Mouse (Mus musculus): Measurements from ENCODE around the gene Zdhhc5. TPM values are rescaled to one million over a fixed set of nuclear protein-coding genes. Genes with fewer than 3 reads are reported as not detected.
A peak's percentile ranks its signal among the peaks of the same experiment; 100 is the strongest.

The Zdhhc5 gene
- total and polyA plus RNA-seq, 2 experiments from 2014 or later = 14.6 to 38.2 TPM

- no peaks in the 10 kb centered on the region for H3K9me3 ChIP-seq (ENCODE audit: low read length)
- DNase-seq (ENCODE audit: low spot score) = no peak
- no peak overlapping the region for H3K4me2 ChIP-seq (ENCODE audit: low read depth, low read length)
- no peaks in the 10 kb centered on the region for H3K27me3 ChIP-seq (ENCODE audit: insufficient read depth, low read length)
- peaks cover 11% of the 10 kb centered on the region for H3K36me3 ChIP-seq (ENCODE audit: insufficient read depth, low read length)
- ATAC-seq = no peak
- no peak for TF ChIP-seq CTCF (IDR thresholded peaks at IDR 0.05; ENCODE audit: low read depth)
- H3K9ac ChIP-seq (replicated peaks; ENCODE audit: low read length) = no peak overlapping the region
- no peaks in the 10 kb centered on the region for H3K4me1 ChIP-seq (ENCODE audit: insufficient read depth, low read length)
- H3K27ac ChIP-seq = no peak overlapping the region
- WGBS = 87% methylated on average over 5 of the region's 5 CpGs
- no peak overlapping the region for H3K4me3 ChIP-seq (ENCODE audit: low read length)
Measured at GRCm38 (mm10) chr2:84704329-84704728, 10.7 kb downstream of the Zdhhc5 start.

- Histone ChIP-seq H3K9me3 (ENCODE audit: low read length) (no peaks in the 10 kb centered on the region), H3K4me2 (ENCODE audit: low read depth, low read length) (no peak overlapping the region), H3K27ac (no peak overlapping the region), H3K27me3 (ENCODE audit: insufficient read depth, low read length) (no peaks in the 10 kb centered on the region), H3K36me3 (ENCODE audit: insufficient read depth, low read length) (peaks cover 7% of the 10 kb centered on the region), H3K4me1 (ENCODE audit: insufficient read depth, low read length) (no peaks in the 10 kb centered on the region), H3K9ac (replicated peaks; ENCODE audit: low read length) (no peak overlapping the region), H3K4me3 (ENCODE audit: low read length) (no peak overlapping the region)
- ATAC-seq (no peak), DNase-seq (ENCODE audit: low spot score) (no peak)
- no peak for TF ChIP-seq CTCF (IDR thresholded peaks at IDR 0.05; ENCODE audit: low read depth)
- 91% methylated on average over 1 of the region's 1 CpGs for WGBS
Measured at GRCm38 (mm10) chr2:84703497-84703896, 11.5 kb downstream of the Zdhhc5 start.

- no peak for ATAC-seq
- DNase-seq (ENCODE audit: low spot score) = no peak
- Histone ChIP-seq H3K4me2 (ENCODE audit: low read depth, low read length) (no peak overlapping the region), H3K27ac (no peak overlapping the region), H3K36me3 (ENCODE audit: insufficient read depth, low read length) (peaks cover 43% of the 10 kb centered on the region), H3K9ac (replicated peaks; ENCODE audit: low read length) (no peak overlapping the region), H3K4me1 (ENCODE audit: insufficient read depth, low read length) (no peaks in the 10 kb centered on the region), H3K4me3 (ENCODE audit: low read length) (no peak overlapping the region), H3K9me3 (ENCODE audit: low read length) (no peaks in the 10 kb centered on the region), H3K27me3 (ENCODE audit: insufficient read depth, low read length) (no peaks in the 10 kb centered on the region)
- 91% methylated on average over 5 of the region's 5 CpGs for WGBS
- no peak for TF ChIP-seq CTCF (IDR thresholded peaks at IDR 0.05; ENCODE audit: low read depth)
Measured at GRCm38 (mm10) chr2:84695007-84695695, 19.8 kb downstream of the Zdhhc5 start.

- Histone ChIP-seq H3K9ac (replicated peaks; ENCODE audit: low read length) (no peak overlapping the region), H3K9me3 (ENCODE audit: low read length) (no peaks in the 10 kb centered on the region), H3K27me3 (ENCODE audit: insufficient read depth, low read length) (no peaks in the 10 kb centered on the region), H3K4me3 (ENCODE audit: low read length) (no peak overlapping the region), H3K36me3 (ENCODE audit: insufficient read depth, low read length) (peaks cover 80% of the 10 kb centered on the region), H3K27ac (no peak overlapping the region), H3K4me1 (ENCODE audit: insufficient read depth, low read length) (no peaks in the 10 kb centered on the region), H3K4me2 (ENCODE audit: low read depth, low read length) (no peak overlapping the region)
- 85% methylated on average over 12 of the region's 12 CpGs for WGBS
- TF ChIP-seq CTCF (IDR thresholded peaks at IDR 0.05; ENCODE audit: low read depth) = no peak
- no peak for DNase-seq (ENCODE audit: low spot score)
- ATAC-seq = peak; percentile 28; the same call in 1 of the 2 replicates
Measured at GRCm38 (mm10) chr2:84690050-84690449, 24.9 kb downstream of the Zdhhc5 start.

- 78% methylated on average over 2 of the region's 2 CpGs for WGBS
- Histone ChIP-seq H3K27ac (no peak overlapping the region), H3K4me2 (ENCODE audit: low read depth, low read length) (no peak overlapping the region), H3K27me3 (ENCODE audit: insufficient read depth, low read length) (no peaks in the 10 kb centered on the region), H3K9me3 (ENCODE audit: low read length) (no peaks in the 10 kb centered on the region), H3K4me1 (ENCODE audit: insufficient read depth, low read length) (no peaks in the 10 kb centered on the region), H3K36me3 (ENCODE audit: insufficient read depth, low read length) (peaks cover 69% of the 10 kb centered on the region), H3K9ac (replicated peaks; ENCODE audit: low read length) (no peak overlapping the region), H3K4me3 (ENCODE audit: low read length) (no peak overlapping the region)
- ATAC-seq (no peak), DNase-seq (ENCODE audit: low spot score) (no peak)
- no peak for TF ChIP-seq CTCF (IDR thresholded peaks at IDR 0.05; ENCODE audit: low read depth)
Measured at GRCm38 (mm10) chr2:84688080-84688844, 26.7 kb downstream of the Zdhhc5 start.

- DNase-seq (ENCODE audit: low spot score) (no peak), ATAC-seq (no peak)
- Histone ChIP-seq H3K4me3 (ENCODE audit: low read length) (no peak overlapping the region), H3K9ac (replicated peaks; ENCODE audit: low read length) (no peak overlapping the region), H3K27ac (no peak overlapping the region), H3K4me1 (ENCODE audit: insufficient read depth, low read length) (peaks cover 4% of the 10 kb centered on the region; the same call in 1 of the 2 replicates), H3K27me3 (ENCODE audit: insufficient read depth, low read length) (no peaks in the 10 kb centered on the region), H3K4me2 (ENCODE audit: low read depth, low read length) (no peak overlapping the region), H3K9me3 (ENCODE audit: low read length) (no peaks in the 10 kb centered on the region), H3K36me3 (ENCODE audit: insufficient read depth, low read length) (peaks cover 23% of the 10 kb centered on the region; the same call in 1 of the 2 replicates)
- TF ChIP-seq CTCF (IDR thresholded peaks at IDR 0.05; ENCODE audit: low read depth) = no peak
- whole genome bisulfite sequencing = 83% methylated on average over 6 of the region's 6 CpGs
Measured at GRCm38 (mm10) chr2:84682605-84683183, 32.3 kb downstream of the Zdhhc5 start.
